31 mouse cellular contexts compared by ENCODE assay signal in the genomic region with DNA sequence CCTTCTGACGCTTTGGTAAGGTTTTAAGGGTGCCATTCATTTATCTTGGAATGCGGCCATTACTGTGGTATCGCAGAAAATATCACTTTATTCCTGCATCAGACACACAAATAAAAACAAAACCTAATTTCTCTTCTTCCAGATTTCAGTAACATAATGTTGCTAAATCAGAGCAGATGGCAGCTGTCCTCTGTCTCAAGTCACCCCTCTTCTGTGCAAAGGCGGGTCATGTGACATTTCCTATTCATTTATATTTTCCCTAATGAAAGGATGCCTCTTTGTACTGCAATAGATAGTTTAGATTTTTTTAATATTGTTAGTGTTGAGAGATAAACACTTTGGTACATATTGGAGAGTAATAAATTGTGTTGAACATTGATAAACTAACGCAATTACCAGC.
A peak's percentile ranks its signal among the peaks of the same experiment; 100 is the strongest.
DNase-seq lines count a peak whose midpoint lies in the region; ATAC-seq and TF ChIP-seq lines count a peak whose summit lies in the region.
"Had no signal": no experiment of that assay in that cellular context is flagged by ENCODE, and none has a peak within 500 bp of the region (broad histone marks: within the 10 kb centered on the region; RNA-seq: fewer than 3 reads in every experiment).

No protein-coding gene starts in this region.

- H3K9ac ChIP-seq in lung, embryonic 14.5 days: no peak overlapping the region
- H3K9ac ChIP-seq in lung, postnatal 0 days (replicated peaks; ENCODE audit: low read depth): no peak overlapping the region
- H3K9ac ChIP-seq: embryonic facial prominence, embryonic 13.5 days; forebrain, embryonic 12.5 days; forebrain, postnatal 0 days; heart, embryonic 12.5 days; heart, embryonic 15.5 days; hindbrain, embryonic 12.5 days; hindbrain, embryonic 15.5 days had no signal

- no peak overlapping the region for H3K4me2 ChIP-seq in lung, embryonic 14.5 days
- H3K4me2 ChIP-seq in lung, postnatal 0 days (replicated peaks; ENCODE audit: low read depth, low read length): no peak overlapping the region
- H3K4me2 ChIP-seq: embryonic facial prominence, embryonic 13.5 days; forebrain, embryonic 12.5 days; heart, embryonic 12.5 days; heart, embryonic 15.5 days; hindbrain, embryonic 12.5 days; hindbrain, embryonic 15.5 days had no signal

- no peaks in the 10 kb centered on the region for H3K36me3 ChIP-seq in lung, embryonic 14.5 days (ENCODE audit: insufficient read depth)
- no peaks in the 10 kb centered on the region for H3K36me3 ChIP-seq in lung, postnatal 0 days (ENCODE audit: insufficient read depth, low read length)
- H3K36me3 ChIP-seq: embryonic facial prominence, embryonic 10.5 days; embryonic facial prominence, embryonic 13.5 days; forebrain, embryonic 12.5 days; G1E; heart, embryonic 12.5 days; heart, embryonic 15.5 days; hindbrain, embryonic 12.5 days; hindbrain, embryonic 15.5 days had no signal

- WGBS in lung, embryonic 14.5 days: 50% methylated on average over 5 of the region's 5 CpGs
- WGBS in lung, postnatal 0 days: 59% methylated on average over 5 of the region's 5 CpGs

- no peak overlapping the region for H3K4me3 ChIP-seq in lung, embryonic 14.5 days (ENCODE audit: low read depth, low read length)
- H3K4me3 ChIP-seq in lung, postnatal 0 days (ENCODE audit: low read depth, low read length): no peak overlapping the region
- H3K4me3 ChIP-seq: embryonic facial prominence, embryonic 10.5 days; embryonic facial prominence, embryonic 13.5 days; erythroblast, embryonic 14.5 days; forebrain, embryonic 12.5 days; heart, embryonic 12.5 days; heart, embryonic 15.5 days; hindbrain, embryonic 12.5 days; hindbrain, embryonic 15.5 days had no signal

- peak; percentile 94 for ATAC-seq in lung, embryonic 14.5 days (ENCODE audit: insufficient read depth)
- ATAC-seq in lung, postnatal 0 days: no peak
- no peak for ATAC-seq in frontal cortex, adult (ENCODE audit: low TSS enrichment)
- ATAC-seq: forebrain, postnatal 0 days; Patski had no signal

- no peaks in the 10 kb centered on the region for H3K9me3 ChIP-seq in lung, embryonic 14.5 days (ENCODE audit: low read depth, low read length)
- H3K9me3 ChIP-seq in lung, postnatal 0 days (ENCODE audit: low read length): no peaks in the 10 kb centered on the region
- H3K9me3 ChIP-seq: embryonic facial prominence, embryonic 10.5 days; embryonic facial prominence, embryonic 13.5 days; forebrain, embryonic 12.5 days; heart, embryonic 12.5 days; heart, embryonic 15.5 days; hindbrain, embryonic 12.5 days; hindbrain, embryonic 15.5 days had no signal

- no peak overlapping the region for H3K27ac ChIP-seq in lung, embryonic 14.5 days (ENCODE audit: low read depth)
- no peak overlapping the region for H3K27ac ChIP-seq in lung, postnatal 0 days (ENCODE audit: low read length)
- H3K27ac ChIP-seq: embryonic facial prominence, embryonic 10.5 days; embryonic facial prominence, embryonic 13.5 days; forebrain, embryonic 12.5 days; heart, embryonic 15.5 days; hindbrain, embryonic 12.5 days; hindbrain, embryonic 15.5 days had no signal

- peak; percentile 83 for DNase-seq in lung, embryonic 14.5 days
- DNase-seq in lung, adult 18-20 months: no peak
- DNase-seq in lung, postnatal 0 days (ENCODE audit: low spot score): peak; percentile 59
- DNase-seq in lung, postnatal 25 days (ENCODE audit: low spot score): no peak
- DNase-seq in lung, postnatal 14 days: peak; percentile 4
- DNase-seq in kidney, postnatal 10 days: no peak
- DNase-seq: adrenal gland, postnatal 10 days; adrenal gland, postnatal 36 days; B cell, adult 2 months; cerebellum, adult 11-12 months; cerebellum, adult 8-10 months; cerebellum, postnatal 10 days; cerebellum, postnatal 36 days; embryo, embryonic 11 days; forebrain, postnatal 0 days; gastrocnemius, postnatal 25 days; heart, adult 18-20 months; heart, postnatal 10 days; heart, postnatal 4 days had no signal

- TF ChIP-seq EP300 in lung, postnatal 0 days (IDR thresholded peaks at IDR 0.05): no peak

- no peaks in the 10 kb centered on the region for H3K27me3 ChIP-seq in lung, embryonic 14.5 days (ENCODE audit: insufficient read depth, low read length)
- no peaks in the 10 kb centered on the region for H3K27me3 ChIP-seq in lung, postnatal 0 days (replicated peaks; ENCODE audit: insufficient read depth, low read length)
- H3K27me3 ChIP-seq: CH12.LX; embryonic facial prominence, embryonic 13.5 days; forebrain, embryonic 12.5 days; heart, embryonic 12.5 days; heart, embryonic 15.5 days; hindbrain, embryonic 12.5 days; hindbrain, embryonic 15.5 days had no signal

- no peaks in the 10 kb centered on the region for H3K4me1 ChIP-seq in lung, embryonic 14.5 days (ENCODE audit: insufficient read depth)
- no peaks in the 10 kb centered on the region for H3K4me1 ChIP-seq in lung, postnatal 0 days (ENCODE audit: insufficient read depth, low read depth, low read length)
- H3K4me1 ChIP-seq: embryonic facial prominence, embryonic 10.5 days; embryonic facial prominence, embryonic 13.5 days; forebrain, embryonic 12.5 days; heart, embryonic 12.5 days; heart, embryonic 15.5 days; hindbrain, embryonic 12.5 days; hindbrain, embryonic 15.5 days had no signal

- TF ChIP-seq CTCF in lung, embryonic 14.5 days (IDR thresholded peaks at IDR 0.05; ENCODE audit: low read depth): no peak
- TF ChIP-seq CTCF in lung, postnatal 0 days (IDR thresholded peaks at IDR 0.05): no peak

Comparison
In these comparisons a context has a peak if more than half of its experiments do, and no peak if none do; other contexts are left out.
1. DNase-seq: peak in lung, embryonic 14.5 days (single experiment), lung, postnatal 0 days (single experiment) and lung, postnatal 14 days (single experiment); none in lung, adult 18-20 months (0 of 2), lung, postnatal 25 days (single experiment) and kidney, postnatal 10 days (single experiment).